Mouse (Mus musculus): ENCODE data around the gene Psmd8.
A peak's percentile ranks its signal among the peaks of the same experiment; 100 is the strongest.
"Not testable (repeated sequence)": the region's sequence is repeated elsewhere in the genome, so short reads cannot be mapped to it uniquely, and the experiment has no call there.

Gene Psmd8

GRCm38 (mm10) chr7:29170066-29170754 lies 10.3 kb downstream of the Psmd8 start, which contains the start of the genes Ggn and Spred3:
Gene Ggn (plus strand): TSS chr7:29170210.
Gene Spred3 (minus strand): TSS chr7:29170411.
- peak; percentile 60 for DNase-seq (ENCODE audit: low spot score)

GRCm38 (mm10) chr7:29169231-29170065 lies 11.1 kb downstream of the Psmd8 start:
- DNase-seq (ENCODE audit: low spot score), result peak; percentile 74

- no peak for DNase-seq (ENCODE audit: low spot score)
These were observed 11.7 kb downstream of the Psmd8 start for GRCm38 (mm10) chr7:29168791-29169230.

GRCm38 (mm10) chr7:29168121-29168695 lies 12.3 kb downstream of the Psmd8 start:
- no peak for DNase-seq (ENCODE audit: low spot score)

DNA sequence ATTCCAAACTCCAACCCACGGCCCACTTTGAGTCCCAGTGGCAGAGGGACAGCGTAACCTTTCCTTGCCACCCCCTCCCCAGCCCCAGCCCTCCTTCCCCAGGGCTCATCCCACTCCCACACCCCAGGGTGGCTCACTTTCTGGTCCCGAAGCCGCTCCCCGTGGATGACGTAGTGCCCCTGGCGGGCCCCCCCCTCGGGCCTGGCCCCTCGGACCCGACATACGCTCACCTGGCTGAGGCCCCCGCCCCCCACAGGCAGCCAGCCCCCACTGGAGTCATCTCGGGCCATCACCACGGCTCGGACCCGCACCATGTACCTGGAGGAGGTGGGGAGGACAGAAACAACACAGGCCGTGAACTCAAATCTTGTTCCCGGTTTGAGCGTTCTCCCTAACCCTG lies 12.8 kb downstream of the Psmd8 start:
- DNase-seq (ENCODE audit: low spot score), result no peak

- DNase-seq (ENCODE audit: low spot score), result no peak
These were observed 17.6 kb downstream of the Psmd8 start for GRCm38 (mm10) chr7:29162750-29163525.

GRCm38 (mm10) chr7:29162294-29162693 lies 18.2 kb downstream of the Psmd8 start:
- no peak for DNase-seq (ENCODE audit: low spot score)

DNA sequence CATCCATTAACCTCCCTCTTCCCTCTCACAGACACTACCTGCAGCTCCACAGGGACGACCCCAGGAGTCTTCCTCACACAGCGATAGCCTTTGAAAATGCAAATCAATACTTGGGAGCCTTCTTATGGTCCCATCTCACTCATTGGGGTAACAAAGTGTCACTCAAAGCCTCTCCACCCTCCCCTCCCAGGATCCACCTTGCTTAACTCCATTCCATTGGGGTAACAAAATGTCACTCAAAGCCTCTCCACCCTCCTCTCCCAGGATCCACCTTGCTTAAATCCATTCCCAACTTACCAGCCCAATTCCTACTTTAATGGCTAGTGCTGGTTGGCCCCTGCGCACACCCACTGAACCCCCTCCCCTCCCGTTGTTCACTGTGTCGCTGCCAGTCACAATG lies 22.2 kb downstream of the Psmd8 start:
- DNase-seq (ENCODE audit: low spot score), result no peak

DNA sequence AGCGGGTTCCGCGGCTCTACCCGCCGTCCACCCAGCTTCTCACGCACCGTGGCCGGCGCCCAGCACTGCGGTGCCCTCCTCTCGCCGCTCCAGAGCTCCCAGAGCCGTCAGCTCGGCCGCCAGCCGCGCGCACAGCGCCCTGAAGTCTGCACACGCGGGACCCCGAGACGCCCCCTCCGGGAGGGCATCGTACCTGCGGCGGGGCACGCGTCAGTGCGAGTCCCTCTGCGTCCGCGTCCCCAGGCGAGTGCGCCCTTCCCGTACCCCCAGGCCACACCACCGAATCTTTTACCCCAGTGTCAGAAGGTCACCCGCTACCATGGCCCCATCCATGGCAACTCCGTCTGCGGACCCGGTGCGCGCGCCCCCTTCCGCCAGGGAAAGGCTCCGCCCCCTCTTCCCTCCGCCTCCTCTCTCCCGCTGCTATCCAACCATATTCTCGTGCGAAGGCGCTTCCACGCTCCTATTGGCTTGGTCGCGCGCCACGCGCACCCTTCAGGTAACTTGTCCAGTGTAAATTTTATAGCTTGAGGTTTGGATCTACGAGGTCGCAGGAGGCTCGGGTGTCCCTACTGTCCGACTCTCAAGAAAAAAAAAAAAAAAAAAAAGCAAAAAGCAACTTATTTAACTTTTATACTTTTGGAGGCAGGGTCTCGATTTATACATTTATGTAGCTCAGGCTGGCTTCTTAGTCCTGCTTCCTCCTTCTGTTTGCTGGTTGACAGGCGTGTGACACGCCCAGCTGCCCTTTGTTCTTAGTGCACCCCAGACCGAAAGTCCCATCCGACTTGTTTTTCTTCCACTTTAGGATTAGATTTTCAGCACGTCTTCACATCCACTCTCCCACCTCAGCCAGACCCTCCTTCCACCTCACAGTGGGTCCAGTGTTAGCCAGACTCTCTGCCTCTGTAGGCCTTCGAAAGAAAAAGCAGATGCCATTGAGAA lies 24.4 kb downstream of the Psmd8 start, which contains the start of gene Fam98c:
Fam98c (minus strand) TSS at position 397 of the 945 bp plus-strand sequence.
- peak; percentile 84 for DNase-seq (ENCODE audit: low spot score)

GRCm38 (mm10) chr7:29155196-29155837 lies 25.2 kb downstream of the Psmd8 start:
- peak; percentile 90 for DNase-seq (ENCODE audit: low spot score)

GRCm38 (mm10) chr7:29154018-29154720 lies 26.3 kb downstream of the Psmd8 start:
- DNase-seq (ENCODE audit: low spot score), result no peak

DNA sequence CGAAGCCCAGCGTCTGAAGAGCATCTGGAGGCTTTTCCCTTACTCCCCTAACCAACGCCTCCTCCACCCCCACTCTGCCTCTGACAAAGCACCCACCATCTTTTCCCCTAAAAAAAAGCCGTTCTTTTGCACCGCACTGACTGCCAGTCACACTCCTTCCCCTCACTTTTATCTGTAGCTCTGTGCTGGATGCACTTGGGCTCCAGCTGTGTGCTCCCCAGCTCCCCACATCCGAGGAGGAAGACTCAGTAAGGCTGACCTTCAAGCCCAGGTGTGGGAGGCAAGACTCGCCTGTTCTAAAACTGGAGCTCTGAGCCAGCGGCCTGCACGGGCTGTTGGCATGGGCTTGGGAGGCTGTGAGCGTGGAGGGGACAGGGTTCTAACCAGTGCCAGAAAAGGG lies 29.0 kb downstream of the Psmd8 start:
- no peak for DNase-seq (ENCODE audit: low spot score)

DNA sequence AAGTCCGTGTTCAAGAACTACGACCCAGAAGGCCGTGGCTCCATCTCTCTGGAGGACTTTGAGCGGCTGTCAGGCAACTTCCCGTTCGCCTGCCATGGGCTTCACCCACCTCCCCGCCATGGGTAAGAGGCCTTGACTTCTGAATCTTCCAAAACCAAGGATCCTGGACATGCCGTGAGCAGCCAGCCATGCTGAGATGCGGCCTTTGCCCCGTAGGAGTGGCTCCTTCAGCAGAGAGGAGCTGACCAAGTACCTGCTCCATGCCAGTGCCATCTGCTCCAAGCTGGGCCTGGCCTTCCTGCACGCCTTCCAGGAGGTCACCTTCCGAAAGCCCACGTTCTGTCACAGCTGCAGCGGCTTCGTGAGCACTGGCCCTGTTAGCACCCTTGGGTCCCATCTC lies 31.7 kb downstream of the Psmd8 start:
- no peak for DNase-seq (ENCODE audit: low spot score)

DNA sequence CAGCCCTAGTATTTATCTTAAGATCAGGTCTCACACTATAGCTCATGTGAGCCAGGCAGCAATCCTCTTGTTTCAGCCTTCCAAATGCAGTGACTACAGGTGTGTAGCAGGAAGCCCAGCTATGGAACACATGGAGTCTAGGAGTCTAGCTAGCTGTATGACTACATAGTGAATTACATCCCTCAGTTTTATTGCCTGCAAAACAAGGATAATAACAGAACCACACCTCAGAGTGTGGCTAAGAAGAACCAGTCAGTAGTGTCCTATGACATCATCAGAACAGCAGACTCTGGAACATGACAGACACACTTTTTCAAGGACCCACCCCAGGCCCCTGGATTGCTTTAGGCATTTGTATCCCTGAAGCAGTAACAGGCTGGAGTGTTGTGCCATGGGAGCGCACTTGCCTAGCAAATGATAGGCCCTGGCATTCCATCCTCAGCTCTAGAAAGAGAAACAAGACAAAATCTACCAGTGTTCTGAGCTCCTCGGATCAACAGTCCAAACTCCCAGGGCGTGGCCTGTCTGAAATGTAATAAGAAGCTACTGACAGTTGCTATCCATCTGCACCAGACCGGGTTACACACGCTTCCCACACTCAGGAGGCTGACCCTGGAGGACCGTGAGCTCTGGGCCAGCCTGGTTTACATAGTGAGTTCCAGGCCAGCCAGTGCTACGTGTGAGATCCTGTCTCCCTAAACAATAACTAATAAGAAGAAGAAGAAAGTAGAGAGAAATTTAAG lies 33.7 kb downstream of the Psmd8 start:
- DNase-seq (ENCODE audit: low spot score), result no peak

DNA sequence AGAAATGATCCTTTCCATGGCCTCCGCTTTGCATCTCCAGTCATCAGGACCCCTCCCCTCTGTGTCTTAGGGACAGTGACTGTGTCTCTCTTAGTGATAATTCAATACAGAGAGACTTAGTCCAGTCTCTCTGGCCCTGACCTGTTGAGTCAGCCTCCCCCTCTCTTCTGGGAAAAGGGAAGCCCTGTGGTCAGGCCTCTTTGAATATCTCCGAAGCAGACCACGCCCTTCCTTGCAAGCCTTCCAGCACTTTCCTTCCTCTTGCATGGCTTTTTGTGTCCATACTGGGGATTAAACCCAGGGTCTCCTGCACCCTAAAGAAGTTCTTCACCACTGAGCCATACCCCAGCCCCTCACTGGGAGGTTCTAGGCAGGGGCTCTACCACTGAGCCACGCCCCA lies 36.5 kb downstream of the Psmd8 start:
- no peak for DNase-seq (ENCODE audit: low spot score)

- no peak for DNase-seq (ENCODE audit: low spot score)
These were observed 39.1 kb downstream of the Psmd8 start for GRCm38 (mm10) chr7:29141416-29141815.

GRCm38 (mm10) chr7:29139237-29139636 lies 41.3 kb downstream of the Psmd8 start:
- DNase-seq (ENCODE audit: low spot score), result not testable (repeated sequence)

GRCm38 (mm10) chr7:29137429-29137828 lies 43.1 kb downstream of the Psmd8 start:
- DNase-seq (ENCODE audit: low spot score), result no peak
